Mouse (Mus musculus): ENCODE measurements around the gene Ppm1l.

- TF ChIP-seq GATA1 (IDR thresholded peaks at IDR 0.05; ENCODE audit: borderline replicate concordance, low read length) (no peak), FLI1 (IDR thresholded peaks at IDR 0.05; ENCODE audit: low read length) (no peak)
These were observed 167.4 kb downstream of the Ppm1l start for GRCm38 (mm10) chr3:69484006-69484574.

Data from megakaryocyte, embryonic 14.5 days (primary cell).